Mouse (Mus musculus): Measurements from ENCODE around the gene Mpeg1.

GRCm38 (mm10) chr19:12496241-12496640, 35.7 kb downstream of the Mpeg1 start:
- TF ChIP-seq MAX (IDR thresholded peaks at IDR 0.05) (no peak), MYOG (IDR thresholded peaks at IDR 0.05; ENCODE audit: control insufficient read depth, extremely low read depth, insufficient read length) (no peak)
